Mouse (Mus musculus) heart, adult 2 months (tissue): Measurements from ENCODE around the gene Acot10.

Experiments used
- CTCF ChIP-seq: fragments of 200-600 bp; IDR thresholded peaks from 2 replicates; pipeline ENCODE4 v1.8.1; 2022; ENCODE audit warnings: antibody characterized with exemption, mild to moderate bottlenecking, moderate library complexity
- EP300 ChIP-seq: fragments of 200-500 bp; IDR thresholded peaks from 2 replicates; pipeline ENCODE4 v1.6.1; 2011; ENCODE audit warnings: low read depth, low read length, control low read depth; ENCODE audit not compliant: insufficient read depth
- POLR2A ChIP-seq: fragments of 200-500 bp; IDR thresholded peaks from 2 replicates; pipeline ENCODE4 v1.6.1; 2011; ENCODE audit warnings: mild to moderate bottlenecking, low read depth, low read length, control low read depth; ENCODE audit not compliant: insufficient read depth

DNA sequence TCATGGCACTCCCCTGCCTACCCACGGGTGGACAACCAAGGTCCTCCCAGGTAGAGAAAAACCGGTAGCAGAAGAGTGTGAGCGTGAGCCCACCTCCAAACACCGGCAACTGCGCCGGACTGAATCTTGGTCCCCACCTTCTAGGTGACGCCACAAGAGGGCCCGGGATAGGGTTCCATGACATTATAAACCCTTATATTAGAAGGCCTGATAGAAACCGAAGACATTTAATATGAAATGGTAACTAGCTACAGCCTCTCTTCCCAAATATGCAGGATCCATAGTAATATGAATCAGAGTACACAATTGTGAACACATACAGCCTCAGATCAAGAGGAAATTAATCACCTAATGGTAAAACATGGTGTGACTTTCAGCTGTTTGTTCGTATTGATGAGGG is at the start of gene Acot10:
- no peak for TF ChIP-seq CTCF
- TF ChIP-seq POLR2A: no peak
- TF ChIP-seq EP300: no peak
